Mouse (Mus musculus) kidney, adult 2 months (tissue): ENCODE results near the gene Gtpbp6. TPM values are rescaled to one million over a fixed set of nuclear protein-coding genes. Genes with fewer than 3 reads are reported as not detected.

Source experiments
- DNase-seq: peaks from one replicate; pipeline ENCODE4 v3.0.0; 2021
- H3K27ac ChIP-seq: fragments of 200-500 bp; 2 replicates; pipeline ENCODE4 v1.5.1; 2012; ENCODE audit warnings: low read depth, low read length, control low read depth, inconsistent platforms; ENCODE audit not compliant: insufficient read depth
- H3K27me3 ChIP-seq: fragments of 200-500 bp; replicated peaks from 2 replicates; pipeline ENCODE4 v1.6.1; 2012; ENCODE audit warnings: mild to moderate bottlenecking, moderate library complexity, low read length, inconsistent platforms; ENCODE audit not compliant: control insufficient read depth, insufficient read depth
- H3K36me3 ChIP-seq: fragments of 200-500 bp; 2 replicates; pipeline ENCODE4 v1.6.1; 2012; ENCODE audit warnings: mild to moderate bottlenecking, moderate library complexity, low read length, inconsistent platforms; ENCODE audit not compliant: control insufficient read depth, insufficient read depth
- H3K4me1 ChIP-seq: fragments of 200-500 bp; 2 replicates; pipeline ENCODE4 v1.6.1; 2011; ENCODE audit warnings: low read length; ENCODE audit not compliant: control insufficient read depth, insufficient read depth
- H3K4me3 ChIP-seq: fragments of 200-500 bp; 2 replicates; pipeline ENCODE4 v1.5.1; 2011; ENCODE audit warnings: mild to moderate bottlenecking, low read depth, low read length, control low read depth; ENCODE audit not compliant: insufficient read depth
- CTCF ChIP-seq: fragments of 200-500 bp; conservative IDR thresholded peaks from 2 replicates; pipeline ENCODE4 v1.5.1; 2011; ENCODE audit warnings: low read depth, mild to moderate bottlenecking, control low read depth, low read length, moderate library complexity, mixed read lengths; ENCODE audit not compliant: insufficient read depth, insufficient read length
- POLR2A ChIP-seq: fragments of 200-500 bp; IDR thresholded peaks from one replicate; pipeline ENCODE4 v1.6.1; 2011; ENCODE audit warnings: low read depth, low read length, control low read depth
- WGBS: fragments of 180-500 bp; shearing (Covaris S2); methylation state at CpG from one replicate; pipeline ENCODE4 v1.1.7; 2018; 5-methylcytosine and 5-hydroxymethylcytosine counted together
- polyA plus RNA-seq: library from polyadenylated mRNA; depleted of rRNA; stranded (reverse); fragments of >200 nt; gene quantifications from 2 replicates; pipeline ENCODE4 v1.2.3, GENCODE M21; 2012

Gene Gtpbp6
- polyA plus RNA-seq, 1 experiment, result 50.6 TPM

DNA sequence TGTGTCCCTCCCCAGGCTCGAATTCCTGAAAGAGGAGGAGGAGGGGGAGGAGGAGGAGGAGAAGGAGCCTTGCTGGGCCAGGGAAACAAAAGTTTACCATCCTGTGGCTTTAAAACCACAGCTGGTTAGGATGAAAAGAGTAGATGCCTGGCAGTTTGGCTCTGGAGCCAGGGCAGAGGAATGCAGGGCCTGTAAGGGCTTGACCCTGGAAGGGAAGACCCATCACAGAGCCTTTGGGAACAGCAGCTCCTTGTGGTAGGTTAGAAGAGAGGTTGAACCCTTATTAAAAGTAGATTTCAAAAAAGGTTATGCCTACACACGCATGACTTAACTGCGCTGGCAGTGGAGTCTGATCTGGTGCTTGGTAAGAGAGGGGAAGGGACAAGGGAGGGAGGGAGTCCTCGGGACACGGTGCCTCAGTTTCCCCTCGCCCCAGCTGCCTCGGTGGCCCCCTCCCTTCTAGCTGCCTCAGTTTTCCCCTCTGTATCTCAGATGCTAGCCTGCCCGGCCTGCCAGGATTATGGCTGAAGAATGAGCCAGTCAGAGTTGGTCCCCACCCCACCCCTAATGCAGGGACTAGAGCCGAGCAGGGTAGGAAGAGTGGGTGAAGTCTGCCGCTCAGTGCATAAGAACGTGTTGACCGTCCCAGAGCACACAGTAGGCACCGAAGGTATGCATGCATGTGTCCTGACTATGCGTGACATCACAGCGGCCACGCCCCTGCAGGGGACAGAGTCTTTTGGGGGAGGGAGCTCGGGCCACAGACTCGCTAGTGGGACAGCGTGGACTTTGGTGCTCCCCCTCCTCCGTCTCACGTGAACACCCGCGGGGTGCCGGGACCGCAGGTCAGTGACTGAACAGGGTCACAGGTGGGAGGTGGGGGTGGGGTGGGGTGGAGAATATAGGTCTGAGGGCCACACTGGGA is 8.1 kb downstream of the Gtpbp6 start, which contains the start of gene Plcxd1:
TSS of gene Plcxd1 (plus strand) at position 314 of the 925 bp plus-strand sequence.
- Histone ChIP-seq H3K4me1 (peaks cover 5% of the 10 kb centered on the region; the same call in 1 of the 2 replicates), H3K27ac (no peak within 1 kb of the TSS), H3K36me3 (no peaks in the 10 kb centered on the region; the same call in 1 of the 2 replicates), H3K4me3 (peak within 1 kb of the TSS; percentile 47; the same call in 1 of the 2 replicates), H3K27me3 (no peaks in the 10 kb centered on the region)
- TF ChIP-seq CTCF, result no peak
- TF ChIP-seq POLR2A, result no peak
- WGBS, result 13% methylated on average over 25 of the region's 25 CpGs
- peak; percentile 67 for DNase-seq

- no peak overlapping the region for H3K4me3 ChIP-seq
- peaks cover 5% of the 10 kb centered on the region; the same call in 1 of the 2 replicates for H3K4me1 ChIP-seq
- WGBS, result 63% methylated on average over 1 of the region's 1 CpGs
- H3K27me3 ChIP-seq, result no peaks in the 10 kb centered on the region
- DNase-seq, result no peak
- TF ChIP-seq CTCF (no peak), POLR2A (no peak)
- no peaks in the 10 kb centered on the region for H3K36me3 ChIP-seq
- H3K27ac ChIP-seq, result no peak overlapping the region
Measured at GRCm38 (mm10) chr5:110098991-110099477, 9.0 kb downstream of the Gtpbp6 start.

- TF ChIP-seq CTCF (no peak), POLR2A (no peak)
- DNase-seq, result no peak
- Histone ChIP-seq H3K27ac (peak overlapping the region; percentile 30), H3K27me3 (no peaks in the 10 kb centered on the region), H3K4me3 (peak overlapping the region; percentile 63), H3K36me3 (no peaks in the 10 kb centered on the region), H3K4me1 (no peaks in the 10 kb centered on the region)
- 4% methylated on average over 4 of the region's 4 CpGs for WGBS
Measured at GRCm38 (mm10) chr5:110094847-110095213, 13.2 kb downstream of the Gtpbp6 start.

DNA sequence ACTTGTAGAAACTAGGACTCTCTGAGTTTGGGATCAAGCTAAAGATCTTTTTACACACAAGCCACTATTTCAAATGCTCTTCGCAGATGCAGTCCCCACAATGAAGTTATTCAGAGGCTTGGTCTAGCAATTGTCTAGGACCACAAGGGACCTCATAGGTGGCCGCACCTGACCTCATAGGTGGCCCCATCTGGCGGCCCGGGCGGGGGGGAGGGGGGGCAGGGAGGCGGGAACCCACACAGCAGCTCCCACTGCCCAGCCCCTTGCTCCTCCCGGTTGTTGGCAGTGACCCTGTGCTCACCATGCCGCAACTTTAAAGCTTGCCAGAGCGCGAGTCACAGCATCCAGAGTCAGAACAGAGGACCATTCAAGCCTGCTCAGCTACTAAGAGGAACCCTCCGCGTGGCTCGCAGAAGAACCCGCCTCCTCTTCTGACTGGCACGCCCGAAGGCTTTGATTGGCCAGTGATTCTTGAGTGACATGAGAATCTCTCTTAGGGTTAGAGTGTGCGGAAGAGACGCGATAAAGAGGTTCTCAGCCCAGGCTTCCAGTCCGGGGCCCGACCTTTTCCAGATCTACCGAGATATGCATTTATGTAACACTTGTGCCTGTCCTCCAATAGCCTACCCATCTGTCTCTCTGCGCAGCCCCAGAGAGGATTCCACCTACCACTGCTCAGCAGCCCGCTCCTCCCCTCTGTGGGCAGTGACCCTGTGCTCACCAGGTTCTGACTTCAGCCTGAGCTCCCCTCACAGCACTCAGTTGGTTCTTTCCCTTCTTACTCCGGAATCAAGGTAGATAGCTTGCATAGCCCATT is 13.8 kb downstream of the Gtpbp6 start, which contains the start of gene Gm35315:
TSS of gene Gm35315 (minus strand) at position 391 of the 817 bp plus-strand sequence.
- DNase-seq, result peak; percentile 94
- 2% methylated on average over 25 of the region's 25 CpGs for WGBS
- Histone ChIP-seq H3K27ac (peak within 1 kb of the TSS; percentile 30), H3K36me3 (no peaks in the 10 kb centered on the region), H3K4me1 (no peaks in the 10 kb centered on the region), H3K4me3 (peak within 1 kb of the TSS; percentile 63), H3K27me3 (no peaks in the 10 kb centered on the region)
- TF ChIP-seq CTCF, result no peak
- no peak for TF ChIP-seq POLR2A

DNA sequence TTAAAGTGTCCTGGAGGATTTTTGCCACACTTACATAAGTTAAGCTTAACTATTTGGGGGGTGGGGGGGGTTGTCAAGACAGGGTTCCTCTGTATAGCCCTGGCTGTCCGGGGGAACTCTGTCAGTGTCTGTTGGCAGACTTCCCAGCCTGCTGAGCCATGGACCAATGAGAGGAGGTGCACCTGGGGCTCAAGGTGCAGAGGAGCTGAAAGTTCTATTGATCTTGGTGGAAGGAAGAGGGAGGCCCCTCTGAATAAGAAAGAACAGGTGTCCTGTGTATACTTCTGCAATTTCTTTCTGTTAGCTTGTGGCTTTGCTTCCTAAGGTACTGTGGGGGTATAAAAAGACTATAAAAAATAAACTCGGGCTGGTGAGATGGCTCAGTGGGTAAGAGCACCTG is 16.5 kb downstream of the Gtpbp6 start:
- TF ChIP-seq POLR2A (no peak), CTCF (no peak)
- no peak overlapping the region for H3K4me3 ChIP-seq
- no peaks in the 10 kb centered on the region for H3K36me3 ChIP-seq
- no peaks in the 10 kb centered on the region for H3K4me1 ChIP-seq
- no peaks in the 10 kb centered on the region for H3K27me3 ChIP-seq
- no peak for DNase-seq
- WGBS, result 42% methylated on average over 2 of the region's 2 CpGs
- no peak overlapping the region for H3K27ac ChIP-seq

DNA sequence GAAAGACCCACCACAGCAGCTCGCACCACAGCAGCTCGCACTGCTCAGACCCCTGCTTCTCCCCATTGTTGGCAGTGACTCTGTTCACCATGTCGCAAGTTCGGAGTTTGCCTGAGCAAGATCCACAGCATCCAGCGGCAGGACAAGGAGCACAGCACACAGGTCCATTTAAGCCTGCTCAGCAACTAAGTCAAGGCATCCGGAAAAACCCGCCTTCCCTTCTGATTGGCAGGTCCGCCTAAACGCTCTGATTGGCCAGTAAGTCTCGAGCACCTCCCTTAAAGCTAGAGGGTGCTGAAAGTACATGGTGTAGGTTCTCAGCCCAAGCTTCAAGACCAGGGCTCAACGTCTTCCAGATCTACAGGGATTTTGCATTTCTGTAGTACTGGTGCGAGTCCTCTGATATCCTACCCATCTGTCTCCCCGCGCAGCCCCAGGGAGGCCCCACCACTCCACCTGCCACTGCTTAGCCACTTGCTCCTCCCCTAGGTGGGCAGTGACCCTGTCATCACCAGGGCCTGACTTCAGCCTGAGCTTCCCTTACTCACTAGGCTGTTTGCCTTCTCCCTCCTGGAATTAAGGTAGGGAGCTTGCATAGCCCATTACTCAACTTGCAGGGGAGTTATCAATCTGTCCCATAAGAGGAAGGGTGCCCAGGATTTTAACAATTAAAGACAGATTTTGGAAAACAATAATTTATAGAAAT is 21.7 kb downstream of the Gtpbp6 start:
- Histone ChIP-seq H3K4me1 (no peaks in the 10 kb centered on the region), H3K4me3 (no peak overlapping the region), H3K27ac (no peak overlapping the region), H3K36me3 (no peaks in the 10 kb centered on the region), H3K27me3 (no peaks in the 10 kb centered on the region)
- 39% methylated on average over 14 of the region's 14 CpGs for WGBS
- no peak for DNase-seq
- TF ChIP-seq POLR2A (no peak), CTCF (no peak)
